Mouse (Mus musculus) E14TG2a.4 (cell line): ENCODE data around the gene Itgal.

ENCODE experiments used
- CTCF ChIP-seq: conservative IDR thresholded peaks from 2 replicates; pipeline ENCODE4 v1.5.1; 2014; ENCODE audit warnings: low read length
- NANOG ChIP-seq: IDR thresholded peaks from 2 replicates; pipeline ENCODE4 v1.6.1; 2014; ENCODE audit warnings: borderline replicate concordance, low read length, mixed read lengths

GRCm38 (mm10) chr7:127371213-127371612 is 75.2 kb downstream of the Itgal start:
- TF ChIP-seq NANOG (no peak), CTCF (no peak)
